Mouse (Mus musculus): ENCODE results near the gene Kirrel. TPM values are rescaled to one million over a fixed set of nuclear protein-coding genes. Genes with fewer than 3 reads are reported as not detected.

The Kirrel gene
- polyA plus RNA-seq, 2 experiments = 0.37 to 0.79 TPM

GRCm38 (mm10) chr3:87079751-87080150 lies 94.8 kb downstream of the Kirrel start:
- H3K4me1 ChIP-seq (replicated peaks; ENCODE audit: control insufficient read depth in 2 of 2, insufficient read depth in 2 of 2, low read length in 1 of 2) = no peaks in the 10 kb centered on the region
- H3K27me3 ChIP-seq (ENCODE audit: control insufficient read depth, insufficient read depth, low read length) = no peaks in the 10 kb centered on the region
- TF ChIP-seq EP300 (IDR thresholded peaks at IDR 0.05; ENCODE audit: low read depth) (no peak), CTCF (IDR thresholded peaks at IDR 0.05; ENCODE audit: low read depth) (no peak)
- ATAC-seq (ENCODE audit: insufficient read depth) (no peak), DNase-seq (ENCODE audit: low read depth in 3 of 3, low spot score in 3 of 3) (no peak)
- no peak overlapping the region for H3K4me3 ChIP-seq (ENCODE audit: insufficient read depth in 1 of 2, low read depth in 2 of 2, low read length in 2 of 2)
- H3K27ac ChIP-seq = no peak overlapping the region
- WGBS (ENCODE audit: insufficient replicate concordance) = 51% methylated on average over 4 of the region's 4 CpGs
- no peaks in the 10 kb centered on the region for H3K9me3 ChIP-seq (ENCODE audit: control insufficient read depth, low read length)
- no peak overlapping the region for H3K9ac ChIP-seq (replicated peaks)
- no peaks in the 10 kb centered on the region for H3K36me3 ChIP-seq (replicated peaks; ENCODE audit: control insufficient read depth, insufficient read depth, low read depth)
- no peak overlapping the region for H3K4me2 ChIP-seq (ENCODE audit: low read depth)

- H3K27ac ChIP-seq = no peak overlapping the region
- H3K9me3 ChIP-seq (ENCODE audit: control insufficient read depth, low read length) = no peaks in the 10 kb centered on the region
- no peak overlapping the region for H3K4me3 ChIP-seq (ENCODE audit: insufficient read depth in 1 of 2, low read depth in 2 of 2, low read length in 2 of 2)
- TF ChIP-seq CTCF (IDR thresholded peaks at IDR 0.05; ENCODE audit: low read depth) (no peak), EP300 (IDR thresholded peaks at IDR 0.05; ENCODE audit: low read depth) (no peak)
- no peaks in the 10 kb centered on the region for H3K4me1 ChIP-seq (replicated peaks; ENCODE audit: control insufficient read depth in 2 of 2, insufficient read depth in 2 of 2, low read length in 1 of 2)
- no peak overlapping the region for H3K4me2 ChIP-seq (ENCODE audit: low read depth)
- DNase-seq (ENCODE audit: low read depth in 3 of 3, low spot score in 3 of 3) (no peak), ATAC-seq (ENCODE audit: insufficient read depth) (no peak)
- no peak overlapping the region for H3K9ac ChIP-seq (replicated peaks)
- no peaks in the 10 kb centered on the region for H3K36me3 ChIP-seq (replicated peaks; ENCODE audit: control insufficient read depth, insufficient read depth, low read depth)
- 68% methylated on average over 7 of the region's 7 CpGs for WGBS (ENCODE audit: insufficient replicate concordance)
- H3K27me3 ChIP-seq (ENCODE audit: control insufficient read depth, insufficient read depth, low read length) = no peaks in the 10 kb centered on the region
These were observed 95.2 kb downstream of the Kirrel start for GRCm38 (mm10) chr3:87079301-87079700.

GRCm38 (mm10) chr3:87077681-87078080 lies 96.9 kb downstream of the Kirrel start:
- H3K27ac ChIP-seq = no peak overlapping the region
- H3K27me3 ChIP-seq (ENCODE audit: control insufficient read depth, insufficient read depth, low read length) = no peaks in the 10 kb centered on the region
- no peak overlapping the region for H3K4me3 ChIP-seq (ENCODE audit: insufficient read depth in 1 of 2, low read depth in 2 of 2, low read length in 2 of 2)
- 64% methylated on average over 9 of the region's 9 CpGs for WGBS (ENCODE audit: insufficient replicate concordance)
- DNase-seq (ENCODE audit: low read depth in 3 of 3, low spot score in 3 of 3) (no peak), ATAC-seq (ENCODE audit: insufficient read depth) (no peak)
- H3K9ac ChIP-seq (replicated peaks) = no peak overlapping the region
- no peak for TF ChIP-seq EP300 (IDR thresholded peaks at IDR 0.05; ENCODE audit: low read depth)
- TF ChIP-seq CTCF (IDR thresholded peaks at IDR 0.05; ENCODE audit: low read depth) = no peak
- no peaks in the 10 kb centered on the region for H3K4me1 ChIP-seq (replicated peaks; ENCODE audit: control insufficient read depth in 2 of 2, insufficient read depth in 2 of 2, low read length in 1 of 2)
- no peak overlapping the region for H3K4me2 ChIP-seq (ENCODE audit: low read depth)
- H3K36me3 ChIP-seq (replicated peaks; ENCODE audit: control insufficient read depth, insufficient read depth, low read depth) = no peaks in the 10 kb centered on the region
- no peaks in the 10 kb centered on the region for H3K9me3 ChIP-seq (ENCODE audit: control insufficient read depth, low read length)

GRCm38 (mm10) chr3:87076899-87077298 lies 97.6 kb downstream of the Kirrel start:
- DNase-seq (ENCODE audit: low read depth in 3 of 3, low spot score in 3 of 3) (no peak), ATAC-seq (ENCODE audit: insufficient read depth) (no peak)
- TF ChIP-seq CTCF (IDR thresholded peaks at IDR 0.05; ENCODE audit: low read depth) = no peak
- no peak for TF ChIP-seq EP300 (IDR thresholded peaks at IDR 0.05; ENCODE audit: low read depth)
- no peaks in the 10 kb centered on the region for H3K4me1 ChIP-seq (replicated peaks; ENCODE audit: control insufficient read depth in 2 of 2, insufficient read depth in 2 of 2, low read length in 1 of 2)
- no peak overlapping the region for H3K27ac ChIP-seq
- no peaks in the 10 kb centered on the region for H3K36me3 ChIP-seq (replicated peaks; ENCODE audit: control insufficient read depth, insufficient read depth, low read depth)
- no peaks in the 10 kb centered on the region for H3K9me3 ChIP-seq (ENCODE audit: control insufficient read depth, low read length)
- WGBS (ENCODE audit: insufficient replicate concordance) = 59% methylated on average over 5 of the region's 5 CpGs
- H3K27me3 ChIP-seq (ENCODE audit: control insufficient read depth, insufficient read depth, low read length) = no peaks in the 10 kb centered on the region
- no peak overlapping the region for H3K9ac ChIP-seq (replicated peaks)
- H3K4me2 ChIP-seq (ENCODE audit: low read depth) = no peak overlapping the region
- no peak overlapping the region for H3K4me3 ChIP-seq (ENCODE audit: insufficient read depth in 1 of 2, low read depth in 2 of 2, low read length in 2 of 2)

- H3K9ac ChIP-seq (replicated peaks) = no peak overlapping the region
- no peaks in the 10 kb centered on the region for H3K27me3 ChIP-seq (ENCODE audit: control insufficient read depth, insufficient read depth, low read length)
- no peak overlapping the region for H3K4me2 ChIP-seq (ENCODE audit: low read depth)
- no peak for TF ChIP-seq EP300 (IDR thresholded peaks at IDR 0.05; ENCODE audit: low read depth)
- WGBS (ENCODE audit: insufficient replicate concordance) = 61% methylated on average over 7 of the region's 7 CpGs
- no peak overlapping the region for H3K4me3 ChIP-seq (ENCODE audit: insufficient read depth in 1 of 2, low read depth in 2 of 2, low read length in 2 of 2)
- no peaks in the 10 kb centered on the region for H3K9me3 ChIP-seq (ENCODE audit: control insufficient read depth, low read length)
- no peak overlapping the region for H3K27ac ChIP-seq
- ATAC-seq (ENCODE audit: insufficient read depth) = no peak
- no peaks in the 10 kb centered on the region for H3K36me3 ChIP-seq (replicated peaks; ENCODE audit: control insufficient read depth, insufficient read depth, low read depth)
- no peak for DNase-seq (ENCODE audit: low read depth in 3 of 3, low spot score in 3 of 3)
- H3K4me1 ChIP-seq (replicated peaks; ENCODE audit: control insufficient read depth in 2 of 2, insufficient read depth in 2 of 2, low read length in 1 of 2) = no peaks in the 10 kb centered on the region
These were observed 98.4 kb downstream of the Kirrel start for GRCm38 (mm10) chr3:87076161-87076560.
